Mouse (Mus musculus) kidney, adult 18-20 months (tissue): ENCODE results near the gene Zfp84.
"Not testable (repeated sequence)": the region's sequence is repeated elsewhere in the genome, so short reads cannot be mapped to it uniquely, and the experiment has no call there.

Experiments
- DNase-seq: peaks from one replicate; pipeline ENCODE4 v3.0.0; 2021

Gene Zfp84

GRCm38 (mm10) chr7:29768090-29768900, at the start of gene Zfp84:
Gene Zfp84 (plus strand): TSS chr7:29768552.
- peak; percentile 92 for DNase-seq

DNA sequence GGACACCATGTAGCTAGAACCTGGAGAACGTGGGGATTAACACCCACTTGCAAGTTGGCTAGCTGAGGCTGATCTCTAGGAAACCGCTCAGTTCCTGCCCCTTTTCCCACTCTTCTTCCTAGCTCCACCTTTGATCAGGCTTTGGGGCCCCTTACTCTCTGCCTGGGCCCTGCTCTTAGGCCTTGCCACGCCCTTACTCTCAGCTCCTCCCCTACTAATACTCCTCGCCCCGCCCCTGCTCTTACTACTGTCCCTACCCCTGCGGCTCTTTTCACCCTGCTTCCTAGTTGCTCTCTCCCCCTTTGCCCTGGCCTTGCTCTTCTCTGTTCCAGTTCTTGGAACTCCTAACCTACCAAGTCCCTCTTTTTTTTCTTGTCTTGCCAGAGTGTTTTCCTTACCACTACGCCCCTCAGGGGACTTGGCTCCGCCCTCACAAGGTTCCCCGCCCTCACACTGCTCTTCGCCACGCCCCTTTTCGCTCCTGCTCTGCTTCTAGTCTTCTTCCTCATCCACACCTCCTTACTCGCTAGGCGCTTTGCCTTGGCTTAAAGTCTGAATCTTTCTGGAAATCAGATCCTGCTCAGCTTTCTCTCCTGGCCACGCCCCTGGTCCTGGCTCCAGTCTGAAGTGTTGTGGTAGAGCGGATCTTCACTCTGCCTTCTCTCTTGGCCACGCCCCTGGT, 42.8 kb upstream of the Zfp84 start:
- not testable (repeated sequence) for DNase-seq

GRCm38 (mm10) chr7:29726860-29727259, 41.5 kb upstream of the Zfp84 start, which contains the start of gene Catsperg2:
Gene Catsperg2 (minus strand): TSS chr7:29727032.
- not testable (repeated sequence) for DNase-seq

- DNase-seq: no peak
Measured at GRCm38 (mm10) chr7:29728055-29728454, 40.3 kb upstream of the Zfp84 start.

DNA sequence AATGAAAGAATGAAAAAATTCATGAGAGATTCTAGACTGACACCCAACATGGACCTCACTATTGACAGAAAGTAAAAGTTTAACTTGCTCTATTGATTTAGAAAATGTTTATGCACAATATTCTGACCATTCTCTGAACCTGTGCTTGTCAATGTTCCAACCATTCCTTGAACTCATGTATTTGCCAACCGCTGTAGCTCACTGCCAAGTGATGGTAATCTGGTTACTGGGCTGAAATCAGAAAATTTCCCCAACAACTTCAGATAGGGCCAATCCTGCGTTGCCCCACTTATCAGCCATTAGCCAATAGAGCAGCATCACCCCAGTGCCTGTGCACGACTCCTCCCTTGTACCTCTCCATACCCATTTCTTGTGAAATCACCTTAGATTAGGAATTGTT, 26.1 kb upstream of the Zfp84 start:
- DNase-seq: no peak

- no peak for DNase-seq
Measured at GRCm38 (mm10) chr7:29760476-29760875, 7.9 kb upstream of the Zfp84 start.

DNA sequence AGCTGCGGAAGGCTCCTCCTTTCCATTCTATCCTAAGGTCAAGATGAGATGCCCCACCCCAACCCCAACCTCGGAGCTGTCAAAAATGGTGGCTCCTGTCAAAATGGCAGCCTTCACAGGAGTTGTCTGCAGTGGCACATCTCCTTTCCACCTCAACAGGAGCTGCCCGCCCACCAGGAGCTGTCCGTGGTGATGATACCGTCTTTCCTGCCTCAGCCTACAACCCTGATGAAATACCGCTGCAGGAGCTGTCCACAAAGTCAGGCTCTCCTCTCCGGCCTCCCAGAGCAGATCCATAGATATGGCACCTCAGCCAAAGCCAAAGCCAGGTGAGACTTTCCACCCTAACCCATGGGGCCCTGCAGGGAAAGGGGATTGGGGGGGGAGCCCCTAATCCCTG, 3.6 kb upstream of the Zfp84 start:
- no peak for DNase-seq

- DNase-seq: peak; percentile 88
Measured at GRCm38 (mm10) chr7:29767058-29767686, 1.2 kb upstream of the Zfp84 start.

DNA sequence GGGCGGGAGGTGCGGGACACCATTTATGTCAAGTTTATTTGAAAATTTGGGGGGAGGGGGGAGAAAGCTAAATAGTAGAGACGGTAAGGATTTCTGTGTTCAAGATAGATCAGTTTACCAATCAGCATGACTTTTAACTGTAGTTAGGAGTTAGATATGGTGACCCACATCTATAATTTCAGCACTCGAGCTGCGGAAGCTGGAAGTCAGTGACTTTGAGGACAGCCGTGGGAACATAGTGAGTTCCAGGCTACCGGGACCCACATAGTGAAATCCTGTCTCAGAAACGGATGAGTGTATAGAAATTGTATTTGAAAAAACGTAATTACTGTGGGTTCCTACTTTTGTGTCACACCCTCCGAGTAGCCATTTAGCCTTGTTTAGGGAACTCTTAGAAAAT, 628 bp downstream of the Zfp84 start:
- no peak for DNase-seq

DNA sequence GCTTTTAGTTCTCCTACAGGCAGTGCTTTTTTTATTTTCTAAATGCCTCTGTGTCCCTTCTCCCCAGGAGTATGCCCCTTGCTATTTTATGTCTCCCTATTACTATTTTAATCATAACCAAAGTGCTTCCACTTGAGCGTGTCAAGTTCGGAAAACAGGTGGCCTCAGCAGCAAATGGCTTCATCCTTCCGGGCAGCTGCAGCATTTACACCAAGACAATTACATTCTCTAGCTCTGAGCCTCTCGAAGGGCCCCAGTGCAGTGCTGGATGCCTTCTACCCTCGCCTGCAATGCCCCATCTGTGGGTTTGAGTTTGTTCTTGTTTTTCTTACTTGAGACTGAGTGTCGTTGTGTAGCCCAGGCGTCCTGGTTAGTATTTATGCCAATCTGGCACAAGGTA, 5.2 kb downstream of the Zfp84 start:
- no peak for DNase-seq

- DNase-seq: no peak
Measured at GRCm38 (mm10) chr7:29774371-29774770, 6.0 kb downstream of the Zfp84 start.

DNA sequence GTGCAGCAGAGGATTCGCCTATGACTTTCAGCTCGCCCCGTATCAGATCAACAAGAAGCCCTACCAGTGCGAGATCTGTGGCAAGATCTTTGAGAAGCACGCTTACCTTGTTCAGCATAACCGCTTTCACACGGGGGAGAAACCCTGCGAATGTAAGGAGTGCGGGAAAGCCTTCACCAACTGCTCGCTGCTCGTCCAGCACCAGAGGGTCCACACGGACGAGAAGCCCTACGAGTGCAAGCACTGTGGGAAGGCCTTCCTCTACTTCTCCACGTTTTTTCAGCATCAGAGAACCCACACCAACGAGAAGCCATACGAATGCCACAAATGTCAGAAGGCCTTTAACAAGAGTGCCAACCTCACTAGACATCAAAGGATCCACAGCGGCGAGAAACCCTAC, 8.2 kb downstream of the Zfp84 start:
- DNase-seq: no peak

GRCm38 (mm10) chr7:29777372-29777771, 9.0 kb downstream of the Zfp84 start:
- DNase-seq: no peak

GRCm38 (mm10) chr7:29783871-29784551, 15.7 kb downstream of the Zfp84 start, which contains the start of gene Zfp30:
Gene Zfp30 (plus strand): TSS chr7:29783998.
- peak; percentile 85 for DNase-seq

- no peak for DNase-seq
Measured at GRCm38 (mm10) chr7:29785023-29785422, 16.7 kb downstream of the Zfp84 start.

DNA sequence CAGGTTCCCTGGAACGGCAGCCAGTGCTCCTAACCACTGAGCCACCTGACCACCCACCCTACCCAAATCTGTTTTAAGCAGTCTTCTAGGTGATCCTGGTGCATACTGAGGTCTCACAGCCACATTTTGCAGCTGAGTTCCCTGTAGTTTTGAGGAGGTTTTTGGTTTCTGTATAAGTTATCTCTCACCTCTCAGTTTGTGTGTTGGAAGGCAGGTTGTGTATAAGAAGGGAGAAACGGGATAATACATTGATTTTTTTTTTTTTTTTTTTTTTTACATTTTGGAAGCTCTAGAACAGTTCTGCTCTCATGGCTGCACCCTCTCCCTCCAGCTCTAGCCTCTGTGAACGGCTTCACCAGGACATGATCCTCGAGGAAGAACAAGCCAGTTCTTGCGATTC, 17.5 kb downstream of the Zfp84 start:
- DNase-seq: no peak

- DNase-seq: no peak
Measured at GRCm38 (mm10) chr7:29792906-29793305, 24.6 kb downstream of the Zfp84 start.

- no peak for DNase-seq
Measured at GRCm38 (mm10) chr7:29807046-29807445, 38.7 kb downstream of the Zfp84 start.

- DNase-seq: no peak
Measured at GRCm38 (mm10) chr7:29812244-29812643, 43.9 kb downstream of the Zfp84 start.

- no peak for DNase-seq
Measured at GRCm38 (mm10) chr7:29814381-29814780, 46.0 kb downstream of the Zfp84 start.

- no peak for DNase-seq
Measured at GRCm38 (mm10) chr7:29815061-29815784, 46.9 kb downstream of the Zfp84 start.

- DNase-seq: peak; percentile 86
Measured at GRCm38 (mm10) chr7:29815910-29816429, 47.6 kb downstream of the Zfp84 start, which contains the start of gene Zfp790. Gene Zfp790 (plus strand): TSS chr7:29816114.
